Mouse (Mus musculus): ENCODE measurements around the gene Snx14.

The Snx14 gene

DNA sequence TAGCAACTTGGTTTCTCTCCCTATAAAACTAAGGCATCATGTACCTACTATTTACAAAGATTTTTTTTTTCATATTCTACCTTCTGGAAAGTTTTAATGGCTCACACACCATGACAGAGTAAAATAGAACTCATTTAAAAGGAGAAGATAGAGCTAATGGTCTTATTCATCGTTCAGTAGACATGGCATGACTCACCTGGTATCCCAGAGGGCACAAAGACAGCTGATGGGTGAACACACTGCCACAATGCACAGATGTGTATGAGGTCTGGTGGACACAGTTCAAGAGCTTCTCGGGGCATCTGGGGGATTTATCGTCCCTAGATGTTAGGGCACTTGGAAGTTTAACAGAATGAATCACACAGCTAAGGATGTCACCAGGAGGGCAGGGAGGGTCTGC is 97.9 kb downstream of the Snx14 start:
- DNase-seq: no peak

DNA sequence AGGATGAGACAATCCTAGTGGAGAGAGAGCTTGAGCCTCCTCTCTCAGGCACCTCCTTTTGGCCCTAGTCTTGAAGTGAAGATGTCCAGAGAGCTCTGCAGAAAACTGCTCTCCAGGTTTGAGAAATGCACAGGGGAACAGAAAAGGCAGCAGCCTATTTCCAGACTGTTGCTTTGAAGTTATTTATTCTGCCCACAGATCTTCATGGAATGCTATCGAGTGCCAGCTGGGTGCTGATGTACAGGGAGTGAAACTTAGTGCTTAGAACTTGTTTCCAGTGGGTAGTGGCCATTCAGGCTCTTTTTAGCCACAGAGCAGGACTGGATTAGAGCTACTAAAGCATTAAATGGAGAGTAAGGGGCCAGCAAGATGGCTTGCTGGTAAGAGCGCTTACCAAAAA is 102.9 kb downstream of the Snx14 start:
- DNase-seq: no peak

DNA sequence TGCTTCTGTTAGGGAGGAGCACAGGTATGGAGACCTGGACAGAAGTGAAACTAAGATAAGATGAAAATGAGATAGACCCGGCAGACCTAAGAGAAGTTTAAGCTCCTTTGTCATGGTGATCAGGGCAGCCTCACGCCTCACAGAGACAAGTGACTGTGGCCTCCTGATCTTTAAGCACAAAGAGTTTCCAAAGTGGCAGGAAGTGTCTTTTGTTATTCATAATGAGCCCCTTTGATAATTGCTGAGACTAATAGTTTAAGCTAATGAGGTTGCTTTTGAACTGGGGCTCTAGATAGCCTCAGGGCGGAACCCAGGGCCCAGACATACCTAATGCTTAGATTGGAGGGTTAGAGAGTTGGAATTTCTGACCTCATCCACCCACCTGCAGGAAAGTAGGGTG is 106.3 kb downstream of the Snx14 start:
- DNase-seq: no peak

DNA sequence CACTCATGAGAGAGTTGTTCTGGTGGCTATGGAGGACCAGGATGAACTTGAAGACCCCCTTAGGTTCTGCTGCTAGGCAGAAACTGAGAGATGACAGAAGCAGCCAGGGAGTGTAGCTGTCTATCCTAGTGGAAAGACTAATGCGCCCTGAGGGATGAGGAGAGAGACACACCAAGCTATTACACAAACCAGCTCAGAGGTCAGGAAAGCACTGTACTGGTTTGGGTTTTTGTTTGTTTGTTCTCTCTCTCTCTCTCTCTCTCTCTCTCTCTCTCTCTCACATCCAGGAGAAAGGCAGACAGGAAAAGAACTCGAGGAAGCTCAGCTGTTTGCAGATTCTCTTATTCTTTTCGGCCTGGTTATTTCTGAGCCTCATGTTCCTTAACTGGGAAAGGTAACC is 108.4 kb downstream of the Snx14 start:
- no peak for DNase-seq

DNA sequence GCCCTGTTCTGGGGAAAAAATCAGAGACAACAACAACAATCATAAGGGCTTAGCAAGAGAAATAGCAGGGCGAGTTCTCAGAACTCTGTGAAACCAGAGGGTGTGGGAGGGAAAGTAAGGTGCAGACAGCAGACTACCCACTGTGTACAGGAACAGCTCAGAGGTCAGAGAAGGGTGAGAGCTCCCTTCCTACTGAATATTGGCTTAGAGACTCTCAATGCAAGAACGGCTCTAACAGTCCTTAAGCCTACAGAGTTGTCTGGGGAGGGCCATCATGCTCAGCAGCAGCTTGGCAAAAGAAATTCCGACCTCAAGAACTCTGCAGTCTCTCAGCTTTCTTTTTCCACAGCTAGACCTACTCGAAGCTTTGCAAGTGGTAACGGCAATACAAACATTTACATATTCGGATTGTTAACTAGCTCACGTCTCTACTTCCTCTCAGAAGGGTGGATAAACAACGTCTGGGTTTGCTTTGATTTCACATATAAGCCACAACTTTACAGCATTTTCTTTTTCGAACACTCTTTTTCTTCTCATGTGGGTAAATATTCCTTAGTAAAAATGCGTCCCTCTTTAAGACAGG is 109.5 kb downstream of the Snx14 start:
- no peak for DNase-seq

DNA sequence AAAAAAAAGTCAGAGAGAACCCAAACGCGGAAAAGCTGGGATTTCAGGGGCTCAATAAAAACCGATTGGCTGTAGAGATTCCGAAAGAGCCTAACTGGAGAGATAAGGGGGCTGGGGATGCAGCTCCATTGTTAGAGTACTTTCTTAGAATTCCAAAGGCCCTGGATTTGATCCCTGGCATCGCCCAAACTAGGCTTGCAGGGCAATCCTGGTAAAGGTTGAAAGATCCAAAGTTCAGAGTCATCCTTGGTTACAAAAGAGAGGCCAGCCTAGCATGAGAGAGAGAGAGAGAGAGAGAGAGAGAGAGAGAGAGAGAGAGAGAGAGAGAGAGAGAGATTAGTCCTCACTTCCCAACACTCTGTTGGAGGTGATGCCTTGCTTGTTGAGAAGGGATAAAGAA is 110.1 kb downstream of the Snx14 start:
- no peak for DNase-seq

DNA sequence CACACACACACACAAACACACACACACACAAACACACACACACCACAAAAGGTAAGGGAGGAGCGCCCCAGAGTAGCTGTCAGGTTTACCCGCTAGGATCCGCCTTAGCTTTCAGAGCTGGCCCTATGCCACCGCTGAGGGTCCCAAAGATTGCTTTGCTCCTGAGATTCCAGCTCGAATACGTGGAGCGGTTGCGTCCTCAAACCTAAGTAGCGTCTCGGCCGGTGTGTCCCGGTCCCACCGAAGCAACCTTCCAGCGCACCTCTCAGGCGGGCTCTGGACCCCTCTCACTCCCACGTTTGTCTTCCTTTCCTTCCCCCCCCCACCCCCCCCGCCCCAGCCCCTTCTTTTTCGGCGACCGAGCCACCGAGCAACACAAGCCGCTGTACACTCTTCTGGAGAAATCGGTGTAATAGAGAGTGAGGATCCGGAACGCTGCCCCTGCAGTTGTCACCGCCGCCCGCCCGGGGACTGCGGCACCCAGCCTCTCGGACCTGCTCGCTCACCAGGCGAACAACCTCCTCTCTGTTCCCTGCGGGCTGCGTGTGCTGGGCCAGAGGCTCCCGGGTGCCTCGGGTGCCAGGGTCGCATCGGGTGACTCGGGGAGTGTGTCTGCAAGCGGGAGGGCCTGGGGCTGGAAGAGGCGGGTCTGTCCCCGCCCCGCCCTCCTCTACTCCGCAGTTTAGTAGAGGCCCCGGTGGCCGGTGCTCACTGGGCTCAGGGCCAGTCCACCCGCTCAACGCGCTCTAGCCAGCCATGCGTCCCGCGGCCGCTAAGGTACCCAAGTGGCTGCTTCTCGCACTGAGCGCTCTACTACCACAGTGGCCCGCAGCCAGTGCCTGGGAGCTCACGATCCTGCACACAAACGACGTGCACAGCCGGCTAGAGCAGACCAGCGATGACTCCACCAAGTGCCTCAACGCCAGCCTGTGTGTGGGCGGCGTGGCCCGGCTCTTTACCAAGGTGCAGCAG is 111.5 kb downstream of the Snx14 start, which contains the start of gene Nt5e:
Nt5e (plus strand) TSS at position 268 of the 972 bp plus-strand sequence.
- peak; percentile 66 for DNase-seq
